Mouse (Mus musculus) embryonic facial prominence, embryonic 13.5 days (tissue): ENCODE results near the gene Rbfox1. TPM values are rescaled to one million over a fixed set of nuclear protein-coding genes. Genes with fewer than 3 reads are reported as not detected.

Source experiments
- ATAC-seq: fragments of 200-750 bp; cut with Nextera tagmentation; 2 replicates; pipeline ENCODE4 v1.8.0; 2017; ENCODE audit warnings: low read depth; ENCODE audit not compliant: insufficient number of reproducible peaks, insufficient read depth, low FRiP score, low TSS enrichment
- H3K27ac ChIP-seq: fragments of 300-500 bp; sonication (generic); 2 replicates; pipeline ENCODE4 v1.5.1; 2015; ENCODE audit warnings: moderate library complexity, mild to moderate bottlenecking, inconsistent platforms
- H3K27me3 ChIP-seq: fragments of 300-500 bp; sonication (generic); 2 replicates; pipeline ENCODE4 v1.6.1; 2015; ENCODE audit warnings: mild to moderate bottlenecking, inconsistent platforms
- H3K36me3 ChIP-seq: fragments of 300-500 bp; sonication (generic); 2 replicates; pipeline ENCODE4 v1.6.1; 2015; ENCODE audit warnings: mild to moderate bottlenecking, inconsistent platforms
- H3K4me1 ChIP-seq: fragments of 300-500 bp; sonication (generic); 2 replicates; pipeline ENCODE4 v1.6.1; 2015; ENCODE audit warnings: inconsistent platforms
- H3K4me2 ChIP-seq: fragments of 300-500 bp; sonication (generic); 2 replicates; pipeline ENCODE4 v1.6.1; 2015; ENCODE audit warnings: moderate library complexity, mild to moderate bottlenecking, inconsistent platforms
- H3K4me3 ChIP-seq: fragments of 300-500 bp; sonication (generic); 2 replicates; pipeline ENCODE4 v1.5.1; 2015; ENCODE audit warnings: mild to moderate bottlenecking, inconsistent platforms
- H3K9ac ChIP-seq: fragments of 300-500 bp; sonication (generic); 2 replicates; pipeline ENCODE4 v1.6.1; 2015; ENCODE audit warnings: mild to moderate bottlenecking, inconsistent platforms
- H3K9me3 ChIP-seq: fragments of 300-500 bp; sonication (generic); 2 replicates; pipeline ENCODE4 v1.6.1; 2016; ENCODE audit warnings: inconsistent platforms
- whole genome bisulfite sequencing: fragments of 180-500 bp; shearing (Covaris S2); methylation state at CpG from one replicate; pipeline ENCODE4 v1.1.7; 2015; ENCODE audit warnings: mixed read lengths; 5-methylcytosine and 5-hydroxymethylcytosine counted together
- polyA plus RNA-seq: library from polyadenylated mRNA; unstranded; fragments of >200 nt; fragmentation: Nextera tagmentation; extraction: Ambion mirVana; gene quantifications from 2 replicates; pipeline ENCODE4 v1.2.1, GENCODE M21; 2015

Gene Rbfox1
- polyA plus RNA-seq, 1 experiment from 2014 or later = 3.9 TPM

DNA sequence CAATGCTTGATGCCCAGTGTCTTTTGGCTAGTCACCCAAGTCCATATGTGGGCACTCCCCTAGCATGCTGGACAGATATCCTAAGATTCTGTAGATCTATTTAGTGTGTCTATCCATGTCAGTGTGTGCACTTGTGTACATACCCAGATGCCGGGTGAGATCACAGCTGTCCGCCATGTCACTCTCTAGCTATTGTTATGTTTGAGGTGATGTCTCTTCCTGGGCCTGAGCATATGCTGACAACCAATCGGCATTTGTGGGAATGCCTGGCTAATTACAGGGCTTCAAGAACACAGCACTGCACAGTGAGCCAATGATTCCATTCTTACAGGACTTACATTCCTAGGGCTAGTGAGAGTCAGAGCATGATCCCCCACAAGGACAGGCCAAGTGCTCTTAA, 1208.5 kb downstream of the Rbfox1 start:
- Histone ChIP-seq H3K27me3 (no peaks in the 10 kb centered on the region), H3K4me2 (no peak overlapping the region), H3K27ac (no peak overlapping the region), H3K9me3 (no peaks in the 10 kb centered on the region), H3K4me3 (no peak overlapping the region), H3K36me3 (no peaks in the 10 kb centered on the region), H3K9ac (no peak overlapping the region), H3K4me1 (no peaks in the 10 kb centered on the region)
- ATAC-seq = no peak
- WGBS = 90% methylated on average over 3 of the region's 3 CpGs

- Histone ChIP-seq H3K9me3 (no peaks in the 10 kb centered on the region), H3K4me3 (no peak overlapping the region), H3K4me2 (no peak overlapping the region), H3K36me3 (no peaks in the 10 kb centered on the region), H3K4me1 (no peaks in the 10 kb centered on the region), H3K9ac (no peak overlapping the region), H3K27me3 (no peaks in the 10 kb centered on the region), H3K27ac (no peak overlapping the region)
- WGBS = 67% methylated on average over 7 of the region's 7 CpGs
- no peak for ATAC-seq
These were observed 1209.1 kb downstream of the Rbfox1 start for GRCm38 (mm10) chr16:7094181-7094749.

GRCm38 (mm10) chr16:7097071-7097470, 1211.9 kb downstream of the Rbfox1 start:
- Histone ChIP-seq H3K27me3 (no peaks in the 10 kb centered on the region), H3K36me3 (no peaks in the 10 kb centered on the region), H3K9ac (no peak overlapping the region), H3K4me2 (no peak overlapping the region), H3K4me3 (no peak overlapping the region), H3K4me1 (no peaks in the 10 kb centered on the region), H3K9me3 (no peaks in the 10 kb centered on the region), H3K27ac (no peak overlapping the region)
- ATAC-seq = no peak
- WGBS = 73% methylated on average over 2 of the region's 2 CpGs

GRCm38 (mm10) chr16:7097951-7098710, 1213.0 kb downstream of the Rbfox1 start:
- H3K9me3 ChIP-seq = no peaks in the 10 kb centered on the region
- 86% methylated on average over 8 of the region's 8 CpGs for WGBS
- no peak overlapping the region for H3K4me2 ChIP-seq
- H3K9ac ChIP-seq = no peak overlapping the region
- H3K4me1 ChIP-seq = no peaks in the 10 kb centered on the region
- ATAC-seq = no peak
- no peaks in the 10 kb centered on the region for H3K36me3 ChIP-seq
- H3K27me3 ChIP-seq = no peaks in the 10 kb centered on the region
- no peak overlapping the region for H3K27ac ChIP-seq
- H3K4me3 ChIP-seq = no peak overlapping the region

- no peak overlapping the region for H3K4me2 ChIP-seq
- H3K9ac ChIP-seq = no peak overlapping the region
- H3K9me3 ChIP-seq = no peaks in the 10 kb centered on the region
- no peak overlapping the region for H3K4me3 ChIP-seq
- no peaks in the 10 kb centered on the region for H3K27me3 ChIP-seq
- no peak overlapping the region for H3K27ac ChIP-seq
- WGBS = 69% methylated on average over 11 of the region's 11 CpGs
- no peaks in the 10 kb centered on the region for H3K4me1 ChIP-seq
- no peak for ATAC-seq
- H3K36me3 ChIP-seq = no peaks in the 10 kb centered on the region
These were observed 1214.5 kb downstream of the Rbfox1 start for GRCm38 (mm10) chr16:7099506-7100300.

DNA sequence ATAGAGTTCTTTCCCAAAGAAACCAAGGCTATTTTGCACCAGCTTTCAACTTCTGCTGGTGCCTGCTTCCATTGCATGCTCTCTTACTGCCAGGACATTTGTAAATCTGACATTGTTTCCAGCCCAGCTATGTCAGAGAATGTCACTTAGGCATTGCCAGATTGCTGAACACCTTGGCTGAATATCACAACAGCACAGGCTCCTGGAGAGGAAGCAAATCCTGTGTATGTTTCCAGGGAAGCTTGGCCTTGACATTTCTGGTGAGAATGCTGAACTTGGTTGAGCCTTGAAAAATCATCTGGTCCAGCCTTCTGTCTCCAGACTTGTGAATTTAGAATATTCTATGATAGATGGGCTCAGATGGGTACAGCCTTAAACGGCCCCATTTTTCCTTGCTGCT, 1217.3 kb downstream of the Rbfox1 start:
- Histone ChIP-seq H3K4me2 (no peak overlapping the region), H3K4me1 (no peaks in the 10 kb centered on the region), H3K9me3 (no peaks in the 10 kb centered on the region), H3K4me3 (no peak overlapping the region), H3K9ac (no peak overlapping the region), H3K27me3 (no peaks in the 10 kb centered on the region), H3K36me3 (no peaks in the 10 kb centered on the region), H3K27ac (no peak overlapping the region)
- no peak for ATAC-seq
- 82% methylated on average over 1 of the region's 1 CpGs for WGBS

DNA sequence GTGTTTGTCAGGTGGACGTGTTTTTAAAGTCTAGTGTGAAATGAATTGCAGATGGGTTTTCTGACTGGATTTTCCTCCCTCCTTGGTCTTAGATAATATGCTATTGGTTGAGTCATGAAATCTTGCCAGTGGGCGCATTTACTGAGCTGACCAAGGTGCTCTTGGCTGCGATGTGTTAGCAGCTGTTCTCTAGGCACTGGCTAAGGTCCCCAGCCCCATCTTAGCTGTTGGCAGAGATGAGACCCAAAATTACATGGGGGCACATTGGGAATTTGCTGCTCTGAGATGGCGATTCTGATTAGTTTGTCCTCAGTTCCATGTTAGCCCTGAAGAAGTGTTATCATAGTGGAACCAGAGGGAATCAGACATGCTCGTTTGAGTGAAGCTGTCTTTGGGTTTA, 1218.1 kb downstream of the Rbfox1 start:
- no peak for ATAC-seq
- no peaks in the 10 kb centered on the region for H3K4me1 ChIP-seq
- no peak overlapping the region for H3K4me2 ChIP-seq
- no peaks in the 10 kb centered on the region for H3K27me3 ChIP-seq
- H3K27ac ChIP-seq = no peak overlapping the region
- H3K4me3 ChIP-seq = no peak overlapping the region
- no peak overlapping the region for H3K9ac ChIP-seq
- no peaks in the 10 kb centered on the region for H3K9me3 ChIP-seq
- H3K36me3 ChIP-seq = no peaks in the 10 kb centered on the region
- WGBS = 72% methylated on average over 5 of the region's 5 CpGs

DNA sequence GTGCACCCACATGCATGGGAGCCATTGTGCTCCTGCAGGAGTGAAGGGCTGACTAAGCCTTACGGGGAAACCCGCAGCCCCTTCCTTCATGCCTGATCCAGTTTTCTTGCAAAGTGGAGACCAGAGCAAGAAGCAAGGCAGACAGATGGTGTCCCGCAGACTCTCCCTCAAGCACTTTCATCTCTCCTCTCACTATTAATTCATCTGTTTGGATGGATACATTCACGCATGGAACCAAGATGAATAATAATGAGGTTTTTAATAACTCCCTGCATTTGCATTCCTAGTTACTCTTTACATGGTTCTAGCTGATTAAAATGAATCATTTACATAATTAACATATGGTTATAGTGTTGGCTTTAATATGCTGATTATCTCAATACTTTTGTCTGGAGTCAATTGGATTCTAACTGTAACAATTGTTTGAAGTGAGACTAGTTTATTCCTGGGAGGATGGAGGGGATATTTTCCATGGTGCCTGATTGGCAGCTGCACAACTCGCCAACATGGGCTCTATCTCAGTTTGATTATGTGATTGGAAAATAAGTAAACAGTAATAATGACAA, 1221.4 kb downstream of the Rbfox1 start:
- 82% methylated on average over 5 of the region's 5 CpGs for WGBS
- no peaks in the 10 kb centered on the region for H3K27me3 ChIP-seq
- ATAC-seq = no peak
- H3K4me2 ChIP-seq = no peak overlapping the region
- H3K9me3 ChIP-seq = no peaks in the 10 kb centered on the region
- H3K4me1 ChIP-seq = no peaks in the 10 kb centered on the region
- H3K9ac ChIP-seq = no peak overlapping the region
- no peaks in the 10 kb centered on the region for H3K36me3 ChIP-seq
- no peak overlapping the region for H3K4me3 ChIP-seq
- no peak overlapping the region for H3K27ac ChIP-seq

GRCm38 (mm10) chr16:7115945-7116344, 1230.8 kb downstream of the Rbfox1 start:
- no peak for ATAC-seq
- H3K9ac ChIP-seq = no peak overlapping the region
- H3K4me3 ChIP-seq = no peak overlapping the region
- no peak overlapping the region for H3K27ac ChIP-seq
- 62% methylated on average over 3 of the region's 3 CpGs for WGBS
- no peaks in the 10 kb centered on the region for H3K36me3 ChIP-seq
- H3K4me1 ChIP-seq = no peaks in the 10 kb centered on the region
- no peak overlapping the region for H3K4me2 ChIP-seq
- no peaks in the 10 kb centered on the region for H3K9me3 ChIP-seq
- H3K27me3 ChIP-seq = no peaks in the 10 kb centered on the region

DNA sequence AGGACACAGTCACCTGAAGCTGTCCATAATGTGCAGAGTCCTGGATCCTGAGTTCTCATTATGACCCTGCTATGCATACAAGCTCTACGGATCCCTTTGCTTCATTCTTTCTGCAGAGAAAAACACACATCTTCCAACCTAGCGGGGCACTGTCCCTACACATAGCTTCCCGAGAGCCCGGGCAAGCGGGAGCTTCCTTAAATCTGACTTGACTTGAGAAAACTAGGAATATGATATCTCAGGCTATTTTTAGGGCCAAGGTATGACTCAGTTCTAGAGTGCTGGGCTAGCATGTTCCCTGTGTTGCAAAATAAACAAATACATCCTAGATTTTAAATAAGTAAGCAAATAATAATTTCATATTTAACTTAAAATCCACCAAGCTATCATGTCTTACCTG, 1244.4 kb downstream of the Rbfox1 start:
- H3K36me3 ChIP-seq = no peaks in the 10 kb centered on the region
- no peak overlapping the region for H3K4me2 ChIP-seq
- H3K27ac ChIP-seq = no peak overlapping the region
- WGBS = 89% methylated on average over 5 of the region's 5 CpGs
- no peak for ATAC-seq
- no peak overlapping the region for H3K4me3 ChIP-seq
- H3K9ac ChIP-seq = no peak overlapping the region
- H3K4me1 ChIP-seq = no peaks in the 10 kb centered on the region
- H3K9me3 ChIP-seq = no peaks in the 10 kb centered on the region
- H3K27me3 ChIP-seq = no peaks in the 10 kb centered on the region

- Histone ChIP-seq H3K4me3 (no peak overlapping the region), H3K4me2 (no peak overlapping the region), H3K4me1 (peaks cover 8% of the 10 kb centered on the region; the same call in 1 of the 2 replicates), H3K9ac (no peak overlapping the region), H3K36me3 (no peaks in the 10 kb centered on the region), H3K27ac (no peak overlapping the region), H3K27me3 (no peaks in the 10 kb centered on the region), H3K9me3 (no peaks in the 10 kb centered on the region)
- no peak for ATAC-seq
- WGBS = 65% methylated on average over 1 of the region's 1 CpGs
These were observed 1247.3 kb downstream of the Rbfox1 start for GRCm38 (mm10) chr16:7132434-7132833.
